Mouse (Mus musculus) limb, embryonic 13.5 days (tissue): Measurements from ENCODE around the gene Mrps15. TPM values are rescaled to one million over a fixed set of nuclear protein-coding genes. Genes with fewer than 3 reads are reported as not detected.
"Not testable (repeated sequence)": the region's sequence is repeated elsewhere in the genome, so short reads cannot be mapped to it uniquely, and the experiment has no call there.

Experiments
- ATAC-seq: fragments of 200-750 bp; cut with Nextera tagmentation; 2 replicates; pipeline ENCODE4 v1.8.0; 2017; ENCODE audit warnings: low read depth, moderate number of reproducible peaks, moderate TSS enrichment; ENCODE audit not compliant: low FRiP score
- H3K27ac ChIP-seq: fragments of 300-500 bp; sonication (generic); 2 replicates; pipeline ENCODE4 v1.5.1; 2015; ENCODE audit warnings: inconsistent platforms, mild to moderate bottlenecking, moderate library complexity
- H3K27me3 ChIP-seq: fragments of 300-500 bp; sonication (generic); 2 replicates; pipeline ENCODE4 v1.6.1; 2015; ENCODE audit warnings: mild to moderate bottlenecking, inconsistent platforms
- H3K36me3 ChIP-seq: fragments of 300-500 bp; sonication (generic); 2 replicates; pipeline ENCODE4 v1.6.1; 2015; ENCODE audit warnings: inconsistent platforms, mild to moderate bottlenecking, moderate library complexity
- H3K4me1 ChIP-seq: fragments of 300-500 bp; sonication (generic); 2 replicates; pipeline ENCODE4 v1.6.1; 2015; ENCODE audit warnings: inconsistent platforms
- H3K4me2 ChIP-seq: fragments of 300-500 bp; sonication (generic); replicated peaks from 2 replicates; pipeline ENCODE4 v1.6.1; 2015; ENCODE audit warnings: inconsistent platforms, mild to moderate bottlenecking, moderate library complexity
- H3K4me3 ChIP-seq: fragments of 300-500 bp; sonication (generic); 2 replicates; pipeline ENCODE4 v1.5.1; 2015; ENCODE audit warnings: moderate library complexity, mild to moderate bottlenecking, inconsistent platforms
- H3K9ac ChIP-seq: fragments of 300-500 bp; sonication (generic); 2 replicates; pipeline ENCODE4 v1.6.1; 2015; ENCODE audit warnings: mild to moderate bottlenecking, inconsistent platforms
- H3K9me3 ChIP-seq: fragments of 300-500 bp; sonication (generic); 2 replicates; pipeline ENCODE4 v1.6.1; 2016; ENCODE audit warnings: inconsistent platforms
- WGBS: fragments of 180-500 bp; shearing (Covaris S2); methylation state at CpG from one replicate; pipeline ENCODE4 v1.1.7; 2015; 5-methylcytosine and 5-hydroxymethylcytosine counted together
- polyA plus RNA-seq: library from polyadenylated mRNA; unstranded; fragments of >200 nt; fragmentation: Nextera tagmentation; extraction: Ambion mirVana; gene quantifications from 2 replicates; pipeline ENCODE4 v1.2.1, GENCODE M21; 2015

Mrps15 gene
- polyA plus RNA-seq, 1 experiment from 2014 or later = 153 TPM

DNA sequence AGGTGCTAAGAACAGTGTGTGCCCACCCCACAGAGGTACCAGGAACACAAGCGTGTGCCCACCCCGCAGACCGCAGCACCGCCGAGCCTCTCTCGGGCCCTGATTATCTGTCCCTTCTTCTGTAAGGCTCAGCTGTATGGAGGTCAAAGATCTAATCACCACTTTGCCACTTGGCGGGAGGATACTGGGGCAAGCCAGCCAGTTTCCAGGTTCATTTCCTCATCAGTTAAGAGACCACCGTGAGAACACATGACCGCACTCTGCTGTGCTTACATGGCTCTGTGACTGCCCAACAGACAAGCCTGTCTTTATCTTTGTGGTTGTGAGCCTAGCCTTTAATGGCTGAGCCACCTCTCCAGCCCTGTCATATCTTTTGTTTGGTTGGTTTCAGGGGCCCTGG is 36.3 kb downstream of the Mrps15 start:
- WGBS = 95% methylated on average over 9 of the region's 9 CpGs
- H3K9ac ChIP-seq = no peak overlapping the region

DNA sequence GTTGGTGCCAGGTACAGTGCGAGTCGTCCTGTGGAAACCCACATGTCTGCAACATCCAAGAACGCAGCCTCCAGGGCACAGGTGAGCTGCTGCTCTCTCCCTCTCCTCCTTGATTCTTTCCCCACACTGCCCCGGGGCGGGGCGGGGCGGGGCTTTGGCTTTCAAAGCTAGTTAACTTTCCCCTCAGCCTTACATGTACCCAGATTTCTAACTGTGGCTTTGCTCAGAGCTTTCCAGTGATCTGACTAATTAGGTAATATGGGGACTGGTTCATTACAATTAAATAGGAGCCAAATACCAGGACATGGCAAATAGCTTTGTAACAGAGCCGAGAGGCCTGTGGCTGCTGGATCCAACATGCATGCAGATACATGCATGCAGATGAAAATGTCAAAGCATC is 37.7 kb downstream of the Mrps15 start:
- ATAC-seq = no peak
- Histone ChIP-seq H3K36me3 (peaks cover 19% of the 10 kb centered on the region; the same call in 1 of the 2 replicates), H3K4me2 (no peak overlapping the region), H3K4me1 (no peaks in the 10 kb centered on the region), H3K27me3 (no peaks in the 10 kb centered on the region), H3K9me3 (no peaks in the 10 kb centered on the region), H3K9ac (no peak overlapping the region), H3K27ac (no peak overlapping the region), H3K4me3 (no peak overlapping the region)
- 60% methylated on average over 8 of the region's 8 CpGs for WGBS

More for the DNA sequence above, 36.3 kb downstream of the Mrps15 start:
- Histone ChIP-seq H3K4me3 (no peak overlapping the region), H3K4me2 (no peak overlapping the region), H3K27me3 (no peaks in the 10 kb centered on the region), H3K9me3 (no peaks in the 10 kb centered on the region), H3K27ac (no peak overlapping the region), H3K4me1 (no peaks in the 10 kb centered on the region), H3K36me3 (peaks cover 19% of the 10 kb centered on the region; the same call in 1 of the 2 replicates)
- ATAC-seq = no peak

DNA sequence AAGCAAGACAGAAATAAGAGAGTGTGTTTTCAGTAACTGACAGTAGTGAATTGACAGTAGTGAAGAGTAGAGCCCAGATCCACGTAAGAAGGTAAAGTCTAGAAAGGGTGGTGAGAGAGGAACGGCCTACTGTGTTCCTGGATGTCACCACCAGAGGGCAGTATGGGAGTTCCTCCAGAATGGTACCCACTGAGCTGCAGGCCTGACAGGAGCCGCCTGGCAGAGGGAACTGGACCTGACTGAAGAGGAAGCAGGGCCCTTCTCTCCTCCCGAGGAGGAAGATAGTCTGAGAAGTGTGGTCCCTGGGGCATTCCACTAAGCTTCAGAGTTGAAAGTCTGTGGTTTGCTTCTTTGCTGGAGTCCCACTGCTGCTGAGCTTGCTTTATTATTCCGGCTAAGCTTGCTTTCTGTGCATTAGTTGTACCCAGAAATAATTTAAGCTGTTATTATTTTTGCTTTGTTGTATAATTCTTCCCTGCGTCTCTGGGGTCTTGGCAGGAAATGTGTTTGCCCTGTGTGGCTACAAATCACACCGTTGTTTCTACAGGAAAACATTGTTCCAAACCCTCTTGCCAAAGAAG is 39.4 kb downstream of the Mrps15 start:
- Histone ChIP-seq H3K36me3 (peaks cover 19% of the 10 kb centered on the region; the same call in 1 of the 2 replicates), H3K4me3 (no peak overlapping the region), H3K27ac (no peak overlapping the region), H3K27me3 (no peaks in the 10 kb centered on the region), H3K4me1 (no peaks in the 10 kb centered on the region), H3K4me2 (no peak overlapping the region), H3K9me3 (no peaks in the 10 kb centered on the region), H3K9ac (no peak overlapping the region)
- WGBS = 28% methylated on average over 7 of the region's 7 CpGs
- ATAC-seq = peak; percentile 81

DNA sequence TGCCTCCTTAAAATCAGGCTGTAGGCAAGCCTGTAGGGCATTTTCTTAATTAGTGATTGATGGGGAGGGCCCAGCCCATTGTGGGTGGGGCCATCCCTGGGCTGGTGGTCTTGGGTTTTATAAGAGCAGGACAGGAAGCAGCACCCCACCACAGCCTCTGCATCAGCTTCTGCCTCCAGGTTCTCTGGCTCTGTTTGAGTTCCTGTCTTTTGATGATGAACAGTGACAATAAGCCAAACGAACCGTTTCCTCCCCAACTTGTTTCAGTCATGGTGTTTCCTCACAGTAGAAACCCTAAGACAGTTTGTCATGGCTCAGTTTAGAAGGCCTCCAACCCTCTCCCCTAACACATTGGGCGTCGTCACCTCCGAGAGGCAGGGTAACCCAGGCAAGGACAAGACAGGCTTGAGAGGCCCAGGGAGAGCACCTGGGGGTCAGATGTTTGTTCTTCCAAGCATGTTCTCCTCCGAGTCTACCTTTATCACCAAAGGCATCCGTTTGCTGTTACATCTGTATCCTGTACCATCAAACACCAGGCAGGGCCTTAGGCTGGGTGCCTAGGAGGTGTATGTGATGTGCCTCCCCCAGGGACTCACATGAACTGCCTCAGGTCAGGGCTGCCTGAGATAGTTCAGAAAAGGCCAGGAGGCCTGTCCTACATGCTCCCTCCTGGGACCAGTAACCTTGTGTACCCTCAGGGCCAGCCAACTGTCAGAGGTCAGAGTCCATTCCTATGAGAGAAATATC is 43.5 kb downstream of the Mrps15 start:
- H3K27ac ChIP-seq = no peak overlapping the region
- no peak overlapping the region for H3K4me2 ChIP-seq
- 68% methylated on average over 7 of the region's 7 CpGs for WGBS
- H3K36me3 ChIP-seq = no peaks in the 10 kb centered on the region
- H3K9ac ChIP-seq = 0 out of 2 replicates have a peak overlapping the region, but pooled peaks have one; percentile 13
- no peaks in the 10 kb centered on the region for H3K9me3 ChIP-seq
- no peak for ATAC-seq
- no peaks in the 10 kb centered on the region for H3K4me1 ChIP-seq
- H3K4me3 ChIP-seq = no peak overlapping the region
- H3K27me3 ChIP-seq = no peaks in the 10 kb centered on the region

DNA sequence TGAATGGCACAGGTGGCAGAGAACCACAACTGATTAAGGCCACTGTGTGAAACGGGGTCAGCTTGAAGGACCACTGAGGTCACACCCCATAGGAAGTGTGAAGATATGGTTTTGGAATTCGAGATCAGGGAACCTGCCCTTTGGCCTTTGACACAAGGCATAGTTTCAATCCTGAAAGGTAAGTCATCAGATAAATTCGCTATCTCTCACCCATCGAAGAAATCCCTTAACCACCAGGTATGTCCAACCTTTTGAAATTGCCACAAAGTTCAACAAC is 44.1 kb downstream of the Mrps15 start:
- Histone ChIP-seq H3K9me3 (no peaks in the 10 kb centered on the region), H3K9ac (no peak overlapping the region), H3K4me3 (no peak overlapping the region), H3K36me3 (no peaks in the 10 kb centered on the region), H3K27ac (no peak overlapping the region), H3K4me2 (no peak overlapping the region), H3K27me3 (no peaks in the 10 kb centered on the region), H3K4me1 (no peaks in the 10 kb centered on the region)
- WGBS = 79% methylated on average over 4 of the region's 4 CpGs
- no peak for ATAC-seq

DNA sequence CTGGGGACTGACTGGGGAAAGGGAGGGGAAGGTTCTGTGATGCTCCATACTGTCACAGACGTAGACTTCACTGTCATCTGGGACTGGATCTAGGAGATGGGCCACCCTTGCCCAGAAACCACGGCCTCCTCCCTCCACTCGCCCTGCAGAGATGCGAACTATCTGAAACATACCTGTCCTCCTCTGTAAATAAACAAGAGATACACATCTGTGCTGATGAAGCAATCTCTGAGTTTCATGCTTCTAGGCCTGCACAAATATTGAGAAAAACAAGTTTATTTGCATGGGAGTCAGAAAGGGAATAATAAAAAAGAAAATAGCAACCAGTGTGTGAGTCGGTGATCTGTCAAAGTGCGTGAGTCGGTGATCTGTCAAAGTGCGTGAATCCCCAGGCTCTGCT is 45.1 kb downstream of the Mrps15 start:
- no peak overlapping the region for H3K4me3 ChIP-seq
- no peak overlapping the region for H3K27ac ChIP-seq
- no peaks in the 10 kb centered on the region for H3K27me3 ChIP-seq
- ATAC-seq = no peak
- H3K4me1 ChIP-seq = 0 out of 2 replicates have a peak, but pooled peaks cover under 1% of the 10 kb centered on the region
- no peak overlapping the region for H3K9ac ChIP-seq
- H3K9me3 ChIP-seq = no peaks in the 10 kb centered on the region
- H3K4me2 ChIP-seq = no peak overlapping the region
- WGBS = 81% methylated on average over 8 of the region's 8 CpGs
- H3K36me3 ChIP-seq = no peaks in the 10 kb centered on the region

DNA sequence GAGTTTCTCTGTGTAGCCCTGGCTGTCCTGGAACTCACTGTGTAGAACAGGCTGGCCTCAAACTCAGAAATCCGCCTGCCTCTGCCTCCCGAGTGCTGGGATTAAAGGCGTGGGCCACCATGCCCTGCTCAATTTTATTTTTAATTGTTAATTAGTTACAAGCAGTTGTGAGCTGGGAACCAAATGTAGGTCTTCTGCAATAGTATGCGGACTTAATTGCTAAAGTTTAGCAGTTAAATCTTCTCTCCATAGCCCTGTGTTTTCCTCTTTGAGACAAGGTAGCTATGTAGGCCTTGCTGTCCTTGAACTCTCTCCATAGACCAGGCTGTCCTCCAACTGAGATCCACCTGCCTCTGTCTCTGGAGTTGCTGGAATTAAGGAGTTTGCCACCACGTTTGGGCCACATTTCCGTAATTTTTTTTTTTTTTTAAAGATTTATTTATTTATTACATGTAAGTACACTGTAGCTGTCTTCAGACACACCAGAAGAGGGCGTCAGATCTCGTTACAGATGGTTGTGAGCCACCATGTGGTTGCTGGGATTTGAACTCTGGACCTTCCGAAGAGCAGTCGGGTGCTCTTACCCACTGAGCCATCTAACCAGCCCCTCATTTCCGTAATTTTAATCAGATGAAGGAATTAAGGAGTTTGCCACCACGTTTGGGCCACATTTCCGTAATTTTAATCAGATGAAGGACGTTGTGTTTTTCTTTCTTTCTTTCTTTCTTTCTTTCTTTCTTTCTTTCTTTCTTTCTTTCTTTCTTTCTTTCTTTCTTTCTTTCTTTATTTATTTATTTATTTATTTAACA is 49.1 kb downstream of the Mrps15 start:
- not testable (repeated sequence) for H3K27me3 ChIP-seq, H3K9me3 ChIP-seq, H3K27ac ChIP-seq, ATAC-seq, H3K9ac ChIP-seq, H3K4me1 ChIP-seq
- peak overlapping the region; percentile 67 for H3K4me2 ChIP-seq
- peak overlapping the region; percentile 62 for H3K4me3 ChIP-seq
- 53% methylated on average over 14 of the region's 14 CpGs for WGBS
- peaks cover 21% of the 10 kb centered on the region for H3K36me3 ChIP-seq

DNA sequence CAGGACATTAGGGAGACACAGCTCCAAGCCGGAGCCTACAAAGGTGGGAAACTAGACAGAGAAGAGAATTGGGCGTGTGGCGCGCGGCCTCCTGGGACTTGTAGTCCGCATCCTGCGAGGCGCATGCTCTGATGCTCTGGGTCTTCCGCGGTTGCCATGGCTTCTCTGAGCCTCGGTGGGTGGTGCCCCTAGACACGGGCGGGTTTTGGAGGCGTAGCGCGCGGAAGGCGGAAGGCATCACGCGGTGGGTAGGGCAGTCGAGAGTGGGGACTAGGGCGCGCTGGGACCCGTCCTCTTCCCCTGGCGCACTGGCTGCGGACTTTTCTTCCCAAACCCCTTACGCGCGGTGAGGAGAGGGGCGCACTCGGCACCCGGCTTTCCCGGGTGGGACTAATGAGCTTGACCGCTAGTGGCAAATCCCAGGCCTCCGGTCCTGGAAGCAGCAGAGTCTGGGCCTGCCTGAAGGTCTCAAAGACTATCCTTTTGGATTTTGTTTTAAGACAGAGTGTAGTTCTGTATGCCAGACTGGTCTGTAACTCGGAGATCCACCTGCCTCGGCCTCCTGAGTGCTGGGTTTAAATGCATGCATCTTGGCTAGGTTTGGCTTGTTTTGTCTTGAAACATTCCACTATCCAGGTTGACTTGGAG is 49.9 kb downstream of the Mrps15 start, which contains the start of gene Lsm10:
Gene Lsm10, plus strand, starts transcription at position 160 of the 648 bp plus-strand sequence.
- Histone ChIP-seq H3K27ac (peak within 1 kb of the TSS; percentile 82), H3K4me3 (peak within 1 kb of the TSS; percentile 62), H3K4me2 (peak within 1 kb of the TSS; percentile 67), H3K4me1 (0 out of 2 replicates have a peak, but pooled peaks cover 5% of the 10 kb centered on the region), H3K9me3 (no peaks in the 10 kb centered on the region), H3K27me3 (no peaks in the 10 kb centered on the region), H3K36me3 (peaks cover 21% of the 10 kb centered on the region), H3K9ac (peak within 1 kb of the TSS; percentile 78)
- ATAC-seq = peak; percentile 98
- WGBS = 3% methylated on average over 37 of the region's 37 CpGs

DNA sequence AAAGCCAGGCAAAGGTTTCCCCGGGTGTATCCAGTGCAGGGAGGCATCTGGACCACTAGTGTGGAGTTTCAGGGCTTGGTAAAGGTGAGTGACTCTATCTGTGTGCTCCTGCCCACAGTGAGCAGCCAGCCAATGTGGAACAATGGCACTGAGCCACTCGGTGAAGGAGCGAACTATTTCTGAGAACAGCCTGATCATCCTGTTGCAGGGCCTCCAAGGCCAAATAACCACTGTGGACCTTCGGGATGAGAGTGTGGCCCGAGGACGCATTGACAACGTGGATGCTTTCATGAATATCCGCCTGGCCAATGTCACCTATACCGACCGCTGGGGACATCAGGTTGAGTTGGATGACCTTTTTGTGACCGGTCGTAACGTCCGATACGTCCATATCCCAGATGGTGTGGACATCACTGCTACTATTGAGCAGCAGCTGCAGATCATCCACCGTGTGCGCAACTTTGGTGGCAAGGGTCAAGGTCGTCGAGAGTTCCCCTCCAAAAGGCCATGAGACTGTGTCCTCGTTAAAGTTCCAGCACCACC is 51.1 kb downstream of the Mrps15 start:
- WGBS = 93% methylated on average over 20 of the region's 20 CpGs
- no peak for ATAC-seq

DNA sequence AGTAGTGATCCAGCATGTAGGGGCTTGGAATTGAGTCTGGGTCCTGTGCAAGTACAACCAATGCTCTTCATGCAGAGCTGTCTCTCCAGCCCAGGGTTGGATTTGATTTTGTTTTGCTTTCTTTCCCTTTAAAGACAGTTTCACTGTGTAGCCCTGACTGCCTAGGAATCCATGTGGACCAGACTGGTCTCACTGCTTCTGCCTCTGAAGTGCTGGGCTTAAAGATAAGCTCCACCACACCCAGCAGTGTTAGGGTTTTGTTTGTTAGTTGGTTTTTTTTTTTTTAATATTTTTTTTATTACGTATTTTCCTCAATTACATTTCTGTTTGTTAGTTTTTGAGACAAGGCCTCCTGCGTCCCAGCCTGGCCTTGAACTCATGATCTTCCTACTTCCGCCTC is 52.6 kb downstream of the Mrps15 start:
- no peak overlapping the region for H3K4me2 ChIP-seq
- no peaks in the 10 kb centered on the region for H3K9me3 ChIP-seq
- whole genome bisulfite sequencing = 91% methylated on average over 3 of the region's 3 CpGs
- H3K36me3 ChIP-seq = peaks cover 21% of the 10 kb centered on the region
- peaks cover 17% of the 10 kb centered on the region for H3K4me1 ChIP-seq
- no peak overlapping the region for H3K4me3 ChIP-seq
- H3K9ac ChIP-seq = no peak overlapping the region
- no peaks in the 10 kb centered on the region for H3K27me3 ChIP-seq
- no peak overlapping the region for H3K27ac ChIP-seq
- ATAC-seq = no peak

More for the DNA sequence above, 51.1 kb downstream of the Mrps15 start:
- Histone ChIP-seq H3K27ac (no peak overlapping the region), H3K4me1 (peaks cover 11% of the 10 kb centered on the region), H3K36me3 (peaks cover 21% of the 10 kb centered on the region), H3K4me2 (peak overlapping the region; percentile 67; the same call in 1 of the 2 replicates), H3K9me3 (no peaks in the 10 kb centered on the region), H3K9ac (no peak overlapping the region; the same call in 1 of the 2 replicates), H3K27me3 (no peaks in the 10 kb centered on the region), H3K4me3 (no peak overlapping the region)

DNA sequence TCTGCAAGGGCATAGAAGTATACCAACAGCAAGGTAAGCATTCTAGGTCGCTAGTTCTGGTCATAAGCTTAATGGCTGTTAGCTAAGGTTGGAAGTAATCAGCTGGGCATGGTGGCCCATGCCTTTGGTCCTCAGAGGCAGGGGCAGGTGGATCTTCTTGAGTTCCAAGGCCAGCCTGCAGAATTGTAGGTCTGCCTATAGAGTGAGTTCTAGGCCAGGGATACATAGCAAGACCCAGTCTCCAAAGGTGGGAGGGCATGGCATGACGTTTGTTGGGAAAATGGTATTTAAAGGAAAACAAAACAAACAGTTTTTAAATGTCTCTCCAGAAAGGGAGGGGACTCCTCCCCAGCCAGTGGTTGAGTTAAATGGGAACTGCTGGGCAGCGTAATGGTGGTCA is 54.0 kb downstream of the Mrps15 start:
- Histone ChIP-seq H3K27me3 (no peaks in the 10 kb centered on the region), H3K9ac (no peak overlapping the region), H3K36me3 (peaks cover 21% of the 10 kb centered on the region), H3K4me2 (no peak overlapping the region), H3K9me3 (no peaks in the 10 kb centered on the region), H3K4me1 (peaks cover 28% of the 10 kb centered on the region), H3K4me3 (no peak overlapping the region), H3K27ac (no peak overlapping the region)
- 86% methylated on average over 3 of the region's 3 CpGs for WGBS
- ATAC-seq = no peak
